Mouse (Mus musculus) heart, postnatal 0 days (tissue): ENCODE measurements around the gene Sprtn. TPM values are rescaled to one million over a fixed set of nuclear protein-coding genes. Genes with fewer than 3 reads are reported as not detected.

ENCODE experiments used
- ATAC-seq: fragments of 200-750 bp; cut with Nextera tagmentation; 2 replicates; pipeline ENCODE4 v1.8.0; 2017; ENCODE audit warnings: low read depth, moderate number of reproducible peaks, moderate library complexity; ENCODE audit not compliant: insufficient read depth
- DNase-seq: peaks from one replicate; pipeline ENCODE4 v3.0.0-alpha.2; 2016; ENCODE audit warnings: low spot score
- H3K27ac ChIP-seq: fragments of 300-500 bp; sonication (generic); 2 replicates; pipeline ENCODE4 v1.5.1; 2014; ENCODE audit warnings: low read depth, mild to moderate bottlenecking
- H3K27me3 ChIP-seq: fragments of 300-500 bp; sonication (generic); 2 replicates; pipeline ENCODE4 v1.6.1; 2014; ENCODE audit warnings: low read length, mixed read lengths; ENCODE audit not compliant: control insufficient read depth, insufficient read depth
- H3K36me3 ChIP-seq: fragments of 300-500 bp; sonication (generic); replicated peaks from 2 replicates; pipeline ENCODE4 v1.6.1; 2014; ENCODE audit warnings: low read length, mixed read lengths; ENCODE audit not compliant: control insufficient read depth, insufficient read depth
- H3K4me1 ChIP-seq: fragments of 300-500 bp; sonication (generic); 2 replicates; pipeline ENCODE4 v1.6.1; 2014; ENCODE audit warnings: antibody characterized with exemption; ENCODE audit not compliant: control insufficient read depth, insufficient read depth
- H3K4me2 ChIP-seq: fragments of 300-500 bp; sonication (generic); 2 replicates; pipeline ENCODE4 v1.6.1; 2014; ENCODE audit warnings: low read depth, mild to moderate bottlenecking, low read length, moderate library complexity
- H3K4me3 ChIP-seq: fragments of 300-500 bp; sonication (generic); 2 replicates; pipeline ENCODE4 v1.5.1; 2014; ENCODE audit warnings: low read depth, low read length
- H3K9ac ChIP-seq: fragments of 300-500 bp; sonication (generic); replicated peaks from 2 replicates; pipeline ENCODE4 v1.6.1; 2014; ENCODE audit warnings: low read depth, low read length, mixed read lengths
- H3K9me3 ChIP-seq: fragments of 300-500 bp; sonication (generic); replicated peaks from 2 replicates; pipeline ENCODE4 v1.6.1; 2016; ENCODE audit warnings: low read length; ENCODE audit not compliant: control insufficient read depth
- CTCF ChIP-seq: IDR thresholded peaks from 2 replicates; pipeline ENCODE4 v1.5.1; 2016; ENCODE audit warnings: antibody characterized with exemption, control low read depth, low read depth
- EP300 ChIP-seq: IDR thresholded peaks from 2 replicates; pipeline ENCODE4 v1.6.1; 2016; ENCODE audit warnings: antibody characterized with exemption, low read depth
- WGBS: fragments of 180-500 bp; shearing (Covaris S2); extraction: QIAGEN DNeasy Blood & Tissue Kit; methylation state at CpG from one replicate; pipeline ENCODE4 v1.1.7; 2014; 5-methylcytosine and 5-hydroxymethylcytosine counted together
- polyA plus RNA-seq: library from polyadenylated mRNA; unstranded; fragments of >200 nt; fragmentation: Nextera tagmentation; extraction: Ambion mirVana; gene quantifications from 2 replicates; pipeline ENCODE4 v1.2.1, GENCODE M21; 2015
- total RNA-seq: library from RNA; depleted of rRNA; stranded (reverse); fragments of >200 nt; gene quantifications from 2 replicates; pipeline ENCODE4 v1.2.3, GENCODE M21; 2014; ENCODE audit warnings: low replicate concordance

Gene Sprtn
- total and polyA plus RNA-seq, 2 experiments from 2014 or later: 6.7 to 9.6 TPM

DNA sequence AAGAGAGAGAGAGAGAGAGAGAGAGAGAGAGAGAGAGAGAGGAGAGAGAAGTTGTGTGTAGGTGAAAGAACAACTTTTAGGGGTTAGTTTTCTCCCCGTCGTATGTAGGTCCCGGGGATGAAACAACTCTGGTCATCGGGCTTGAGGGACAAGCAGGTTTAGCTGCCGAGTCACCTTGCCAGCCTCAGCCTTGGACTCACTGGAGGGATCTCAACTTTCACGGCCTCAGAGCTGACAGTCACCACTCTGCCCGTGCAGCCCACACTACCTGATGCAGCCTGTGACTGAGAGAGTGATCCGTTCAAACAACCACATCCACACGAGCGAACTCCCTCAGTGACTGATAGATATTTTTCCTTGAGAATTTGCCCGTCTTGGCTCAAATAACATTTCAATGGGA, 31.3 kb downstream of the Sprtn start:
- ATAC-seq (no peak), DNase-seq (no peak)
- Histone ChIP-seq H3K9ac (no peak overlapping the region), H3K4me1 (peaks cover 65% of the 10 kb centered on the region), H3K27me3 (no peaks in the 10 kb centered on the region), H3K4me2 (no peak overlapping the region), H3K27ac (peak overlapping the region; percentile 83; the same call in 1 of the 2 replicates), H3K9me3 (no peaks in the 10 kb centered on the region), H3K36me3 (no peaks in the 10 kb centered on the region), H3K4me3 (no peak overlapping the region)
- TF ChIP-seq EP300: no peak
- TF ChIP-seq CTCF: no peak
- WGBS: 57% methylated on average over 11 of the region's 11 CpGs

DNA sequence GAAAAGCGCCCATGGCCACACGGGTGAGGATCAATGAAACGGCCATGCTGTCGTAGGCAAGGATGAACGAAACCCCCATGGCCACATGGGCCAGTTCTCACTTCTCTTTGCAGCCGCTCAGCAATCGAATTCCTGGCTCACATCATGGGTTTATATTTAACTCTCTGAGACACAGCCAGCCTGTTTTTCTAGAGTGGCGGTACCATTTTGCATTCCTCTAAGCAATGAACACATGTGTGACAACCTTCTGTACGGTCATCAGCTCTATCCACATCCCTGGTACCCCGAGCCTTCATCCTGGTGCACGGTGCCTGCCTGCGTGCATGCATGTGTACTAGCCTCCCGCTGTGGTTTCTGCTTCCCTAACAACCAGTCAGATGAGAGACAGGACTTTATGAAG, 32.4 kb downstream of the Sprtn start:
- Histone ChIP-seq H3K36me3 (no peaks in the 10 kb centered on the region), H3K4me2 (no peak overlapping the region), H3K9ac (no peak overlapping the region), H3K27ac (peak overlapping the region; percentile 87), H3K4me3 (no peak overlapping the region), H3K27me3 (no peaks in the 10 kb centered on the region), H3K9me3 (no peaks in the 10 kb centered on the region), H3K4me1 (peaks cover 67% of the 10 kb centered on the region)
- ATAC-seq (peak; percentile 37; the same call in 1 of the 2 replicates), DNase-seq (peak; percentile 75)
- no peak for TF ChIP-seq CTCF
- no peak; the same call in 1 of the 2 replicates for TF ChIP-seq EP300
- 38% methylated on average over 13 of the region's 13 CpGs for WGBS

DNA sequence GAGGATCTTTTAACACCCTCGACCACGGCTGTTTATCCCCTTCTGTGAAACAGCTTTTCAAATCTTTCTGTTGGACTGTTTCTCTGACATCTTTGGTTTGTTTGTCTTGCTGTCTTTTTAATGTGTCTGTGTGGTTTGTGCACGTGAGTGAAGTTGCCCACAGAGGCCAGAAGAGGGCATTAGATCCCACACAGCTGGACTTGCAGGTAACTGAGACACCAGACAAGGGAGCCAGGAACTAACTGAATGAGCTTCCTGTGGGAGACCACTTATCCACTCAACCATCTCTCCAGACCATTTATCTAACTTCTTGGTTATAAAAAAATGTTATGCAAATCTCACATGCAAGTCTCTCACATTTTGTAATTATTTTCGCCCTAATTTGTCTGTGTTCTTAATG, 33.0 kb downstream of the Sprtn start:
- no peaks in the 10 kb centered on the region for H3K27me3 ChIP-seq
- H3K4me2 ChIP-seq: no peak overlapping the region
- TF ChIP-seq EP300: no peak
- TF ChIP-seq CTCF: 0 out of 2 replicates have a peak, but pooled peaks have one; percentile 13
- no peaks in the 10 kb centered on the region for H3K36me3 ChIP-seq
- no peak overlapping the region for H3K4me3 ChIP-seq
- no peak overlapping the region for H3K9ac ChIP-seq
- H3K27ac ChIP-seq: peak overlapping the region; percentile 87
- ATAC-seq: no peak
- no peak for DNase-seq
- H3K4me1 ChIP-seq: peaks cover 62% of the 10 kb centered on the region
- no peaks in the 10 kb centered on the region for H3K9me3 ChIP-seq
- 81% methylated on average over 4 of the region's 4 CpGs for WGBS

DNA sequence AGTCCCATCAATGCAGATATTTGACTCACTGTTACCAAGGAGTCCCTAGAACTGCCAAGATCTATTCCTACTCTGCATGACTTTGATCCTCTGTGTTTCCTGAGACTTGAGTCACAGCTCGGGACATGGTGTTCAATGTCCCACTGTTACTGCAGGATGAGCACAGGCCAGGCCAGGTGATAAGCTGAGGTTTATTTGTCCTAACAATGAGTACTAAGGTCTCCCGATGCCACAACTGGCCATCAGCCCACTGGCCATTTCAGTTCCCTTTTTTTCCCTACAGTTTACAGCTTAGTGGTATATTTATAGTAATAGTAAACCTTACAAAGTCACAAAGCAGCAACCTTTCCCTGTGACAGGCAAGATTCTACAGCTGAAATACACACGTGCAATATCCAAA, 34.7 kb downstream of the Sprtn start:
- Histone ChIP-seq H3K9me3 (no peaks in the 10 kb centered on the region), H3K4me1 (peaks cover 48% of the 10 kb centered on the region), H3K27ac (peak overlapping the region; percentile 56), H3K27me3 (no peaks in the 10 kb centered on the region), H3K36me3 (0 out of 2 replicates have a peak, but pooled peaks cover 3% of the 10 kb centered on the region), H3K9ac (no peak overlapping the region), H3K4me3 (no peak overlapping the region), H3K4me2 (no peak overlapping the region)
- DNase-seq (no peak), ATAC-seq (no peak)
- TF ChIP-seq CTCF: no peak
- TF ChIP-seq EP300: no peak
- WGBS: 34% methylated on average over 3 of the region's 3 CpGs

DNA sequence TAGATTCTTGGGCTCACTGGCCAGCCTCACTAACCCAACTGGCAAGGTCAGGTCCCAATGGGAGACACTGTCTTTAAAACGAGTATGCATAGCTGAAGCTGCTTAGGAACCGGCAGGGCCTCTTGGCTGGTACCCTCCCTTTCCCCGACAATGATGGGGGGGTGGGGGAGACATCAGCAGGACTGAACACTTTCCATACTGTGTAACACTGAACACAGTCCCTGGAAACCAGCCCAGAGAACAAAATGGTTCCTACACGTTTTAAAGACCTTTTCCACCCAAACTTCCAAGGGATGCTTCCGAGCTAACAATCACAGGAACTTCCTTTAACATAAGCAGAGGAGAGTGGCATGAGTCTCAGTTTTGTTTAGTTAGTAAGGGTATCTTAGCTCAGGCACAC, 37.4 kb downstream of the Sprtn start:
- no peak overlapping the region for H3K4me3 ChIP-seq
- H3K27ac ChIP-seq: peak overlapping the region; percentile 55
- WGBS: 61% methylated on average over 5 of the region's 5 CpGs
- 0 out of 2 replicates have a peak, but pooled peaks cover 16% of the 10 kb centered on the region for H3K36me3 ChIP-seq
- no peaks in the 10 kb centered on the region for H3K9me3 ChIP-seq
- H3K4me1 ChIP-seq: peaks cover 27% of the 10 kb centered on the region
- H3K9ac ChIP-seq: no peak overlapping the region
- TF ChIP-seq CTCF (no peak), EP300 (no peak)
- no peak overlapping the region for H3K4me2 ChIP-seq
- ATAC-seq: no peak
- DNase-seq: no peak
- H3K27me3 ChIP-seq: no peaks in the 10 kb centered on the region

DNA sequence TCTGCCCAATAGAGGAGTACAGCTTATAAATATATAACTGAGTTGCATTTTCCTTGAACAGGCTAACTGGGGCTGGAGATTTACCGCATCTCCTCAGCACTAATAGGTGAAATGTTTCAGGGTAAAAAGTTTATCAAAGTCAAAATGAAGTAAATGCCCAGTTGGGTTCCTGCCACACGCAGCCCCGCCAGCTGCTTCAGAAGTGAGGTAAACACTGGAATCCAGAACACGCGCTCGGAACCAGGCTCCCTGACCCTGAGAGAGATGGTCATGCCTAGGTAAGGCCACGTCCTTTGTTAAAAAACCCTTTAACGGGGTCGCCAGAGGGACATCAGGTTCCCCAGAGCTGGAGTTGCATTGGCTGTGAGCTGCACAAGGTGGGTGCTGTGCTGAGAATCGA, 39.0 kb downstream of the Sprtn start:
- no peak overlapping the region for H3K4me2 ChIP-seq
- peaks cover 25% of the 10 kb centered on the region for H3K36me3 ChIP-seq
- TF ChIP-seq CTCF: no peak
- no peak for TF ChIP-seq EP300
- no peak overlapping the region for H3K9ac ChIP-seq
- no peak for DNase-seq
- no peak overlapping the region for H3K4me3 ChIP-seq
- H3K27ac ChIP-seq: peak overlapping the region; percentile 95
- WGBS: 93% methylated on average over 10 of the region's 10 CpGs
- no peaks in the 10 kb centered on the region for H3K27me3 ChIP-seq
- no peak for ATAC-seq
- H3K4me1 ChIP-seq: peaks cover 25% of the 10 kb centered on the region
- no peaks in the 10 kb centered on the region for H3K9me3 ChIP-seq
